Comparison of ENCODE assay signal across 10 mouse cellular contexts in the genomic region with DNA sequence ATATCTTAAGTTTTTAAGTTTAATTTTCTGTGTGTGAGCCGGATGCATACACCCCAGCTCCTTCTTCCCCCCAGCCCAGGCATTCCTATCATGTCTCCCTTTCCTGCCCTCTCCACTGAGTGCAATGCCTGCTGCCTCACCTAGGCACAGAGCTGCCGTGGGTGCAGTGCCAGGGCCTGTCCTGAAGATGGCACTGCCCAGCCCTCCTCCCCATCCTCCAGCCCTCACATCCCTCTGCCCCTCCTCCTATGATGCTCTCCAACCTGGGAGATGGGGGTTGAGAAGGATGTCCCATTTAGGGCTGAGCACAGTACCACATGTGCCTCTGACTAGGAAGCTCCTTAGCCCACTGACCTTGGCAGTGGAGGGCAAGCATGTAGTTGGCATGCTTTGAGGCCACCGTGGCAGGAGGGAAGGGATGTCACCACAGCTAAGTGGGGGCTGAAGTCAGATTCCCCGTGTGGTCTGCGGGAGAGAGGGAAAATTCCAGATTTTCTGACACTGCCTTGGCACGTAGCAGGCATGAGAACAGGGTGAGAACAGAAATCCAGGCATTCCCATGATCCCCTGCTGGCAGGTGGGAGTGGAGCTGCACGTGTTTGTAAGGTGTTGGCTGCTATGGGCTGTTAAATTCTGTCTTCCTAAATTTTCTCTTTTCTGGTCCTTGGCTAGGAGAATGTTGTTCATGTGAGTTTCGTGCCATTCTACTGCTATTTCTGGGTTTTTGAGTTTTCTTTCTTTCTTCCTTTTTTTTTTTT. TPM values are rescaled to one million over a fixed set of nuclear protein-coding genes. Genes with fewer than 3 reads are reported as not detected.
DNase-seq lines count a peak whose midpoint lies in the region; TF ChIP-seq lines count a peak whose summit lies in the region.
"Had no signal": no experiment of that assay in that cellular context is flagged by ENCODE, and none has a peak within 500 bp of the region (broad histone marks: within the 10 kb centered on the region; RNA-seq: fewer than 3 reads in every experiment).

No protein-coding gene starts in this region.

- DNase-seq in layer of hippocampus, adult 2 months (ENCODE audit: low spot score in 2 of 2) = no peak
- no peak for DNase-seq in layer of hippocampus, adult 9-10 months (ENCODE audit: low spot score)
- DNase-seq in thymus, postnatal 14 days = peak; percentile 17
- DNase-seq in thymus, postnatal 10 days (ENCODE audit: low spot score in 2 of 2) = no peak
- DNase-seq in brain, adult 2 months (ENCODE audit: low read depth, low spot score) = peak; percentile 44
- DNase-seq in embryo, embryonic 10.5 days (ENCODE audit: low spot score) = no peak
- DNase-seq in heart, adult 8-10 months (ENCODE audit: low spot score) = no peak
- DNase-seq in adrenal gland, adult 8-10 months = no peak
- DNase-seq: heart, postnatal 4 days had no signal

- peak; percentile 51 for TF ChIP-seq CTCF in layer of hippocampus, adult 2 months (conservative IDR thresholded peaks at IDR 0.05)

- no peak overlapping the region for H3K27ac ChIP-seq in layer of hippocampus, adult 2 months
- H3K27ac ChIP-seq: stomach, embryonic 15.5 days had no signal

- no peak overlapping the region for H3K4me3 ChIP-seq in layer of hippocampus, adult 2 months
- H3K4me3 ChIP-seq: stomach, embryonic 15.5 days had no signal

RNA-seq across cellular contexts. Expression of gene Dpy19l3, which starts 35.7 kb away (rescaled TPM):
- 10 to 100 TPM; 80.3 to 84.7 TPM for total RNA-seq in layer of hippocampus, adult 2 months (2021)
- total RNA-seq in heart, adult 8-10 months (2022) = 1 to 10 TPM; 2.7 to 3.5 (median 2.9) TPM
- 10 to 100 TPM; 57.8 to 90.2 (median 69.7) TPM for total RNA-seq in adrenal gland, adult 8-10 months (2022)

Comparison
In these comparisons a context has a peak if more than half of its experiments do, and no peak if none do; other contexts are left out.
1. DNase-seq: peak in thymus, postnatal 14 days (single experiment) and brain, adult 2 months (single experiment); none in layer of hippocampus, adult 2 months (0 of 2), layer of hippocampus, adult 9-10 months (single experiment), thymus, postnatal 10 days (0 of 2), embryo, embryonic 10.5 days (single experiment), heart, adult 8-10 months (single experiment) and adrenal gland, adult 8-10 months (single experiment).
2. RNA of gene Dpy19l3, which starts 35.7 kb away (total RNA-seq): 80.3 to 84.7 TPM in layer of hippocampus, adult 2 months and 57.8 to 90.2 TPM in adrenal gland, adult 8-10 months; 2.7 to 3.5 TPM in heart, adult 8-10 months; every median in the first group is over 10 times any median in the second.